Mouse (Mus musculus): ENCODE measurements around the gene Snapc5. TPM values are rescaled to one million over a fixed set of nuclear protein-coding genes. Genes with fewer than 3 reads are reported as not detected.

The Snapc5 gene
- 5.5 and 7.4 TPM in 2 replicates for polyA plus RNA-seq (2012; rRNA removed)

DNA sequence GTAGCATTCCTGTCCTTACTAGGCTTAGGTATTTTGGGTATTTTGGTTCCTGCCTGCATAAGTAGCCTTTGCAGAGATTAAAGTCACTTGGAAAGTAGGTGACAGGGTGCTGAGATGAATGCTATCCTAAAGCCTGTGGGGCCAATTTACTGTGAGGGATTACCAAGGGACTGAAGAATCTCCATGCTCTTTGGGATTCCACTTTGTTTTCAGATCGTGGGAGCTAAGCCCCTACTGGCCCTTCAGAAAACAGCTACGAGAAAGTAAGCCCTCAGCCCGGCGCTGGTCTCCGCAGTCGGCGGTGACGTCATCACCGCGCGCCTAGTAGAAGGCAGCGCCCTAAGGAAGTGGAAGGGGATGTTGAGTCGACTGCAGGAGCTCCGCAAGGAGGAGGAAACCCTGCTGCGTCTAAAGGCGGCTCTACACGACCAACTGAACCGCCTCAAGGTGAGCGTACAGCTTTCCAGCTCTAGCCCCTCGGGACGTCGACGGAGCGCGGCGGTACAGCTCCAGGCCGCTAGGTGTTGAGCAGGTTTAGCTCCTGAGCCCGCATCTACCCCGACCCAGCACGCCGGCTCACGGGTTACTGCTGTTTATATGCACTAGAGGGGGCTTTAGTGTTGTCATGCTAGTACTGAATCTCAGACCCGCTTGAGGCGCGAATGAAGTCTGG is at the start of gene Snapc5:
TSS of gene Snapc5 (plus strand) at position 301 of the 673 bp plus-strand sequence.

DNA sequence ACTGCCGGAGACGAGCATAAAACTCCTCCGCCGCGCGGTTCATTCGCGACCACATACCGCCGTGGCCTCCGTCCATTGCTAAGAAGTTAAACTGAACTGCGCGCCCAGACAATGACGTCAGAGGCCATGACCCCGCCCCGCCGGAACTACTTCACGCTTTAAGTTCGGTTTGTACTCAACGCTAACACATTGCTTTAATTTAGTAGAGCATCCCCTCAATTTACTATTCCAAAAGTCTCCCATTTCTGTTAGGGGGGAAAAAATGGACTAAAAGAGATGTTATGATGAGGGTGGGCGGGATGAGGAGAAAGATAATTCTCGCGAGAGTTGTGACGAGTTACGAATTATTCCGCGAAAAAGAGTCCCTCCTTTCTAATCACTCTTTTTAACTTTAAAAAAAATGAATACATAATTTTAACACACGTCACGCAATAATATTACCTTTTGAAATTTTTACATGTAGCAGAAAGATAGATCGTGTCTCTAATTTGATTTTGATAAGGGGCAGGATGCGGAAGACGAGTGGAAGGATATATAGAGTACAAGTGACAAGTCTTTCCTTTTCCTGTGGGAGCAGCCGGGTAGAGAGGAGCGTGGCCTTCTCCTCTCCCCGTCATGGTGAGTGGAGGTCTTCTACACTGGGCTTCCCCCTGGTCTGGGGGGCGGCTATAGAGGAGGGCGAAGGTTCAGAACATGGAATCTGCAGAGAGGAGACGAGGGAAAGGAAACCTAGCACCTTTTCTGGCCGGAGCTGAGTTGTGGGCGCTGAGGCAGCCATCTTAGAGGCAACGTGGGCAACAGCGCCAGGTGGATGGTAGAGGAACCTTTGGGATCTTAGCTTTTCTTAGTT is 6.0 kb upstream of the Snapc5 start, which contains the start of the genes Zwilch and Rpl4:
TSS of gene Zwilch (minus strand) at position 289 of the 850 bp plus-strand sequence.
TSS of gene Rpl4 (plus strand) at position 560 of the 850 bp plus-strand sequence.

Other genes with a start within 250 kb of the Snapc5 start
- 60.4 and 62.2 TPM in 2 replicates for gene Smad6, start 157.2 kb upstream of the Snapc5 start, polyA plus RNA-seq (2012; rRNA removed)
- gene Lctl, start 62.1 kb upstream of the Snapc5 start, polyA plus RNA-seq (2012; rRNA removed), result 0.15 and 0.35 TPM in 2 replicates
- gene Zwilch, start 6.2 kb upstream of the Snapc5 start, polyA plus RNA-seq (2012; rRNA removed), result 2.0 and 2.3 TPM in 2 replicates
- gene Rpl4, start 5.9 kb upstream of the Snapc5 start, polyA plus RNA-seq (2012; rRNA removed), result 301 and 448 TPM in 2 replicates
- not detected in 2 replicates for gene Uchl4, start 55.9 kb downstream of the Snapc5 start, polyA plus RNA-seq (2012; rRNA removed)
- gene Map2k1, start 74.4 kb downstream of the Snapc5 start, polyA plus RNA-seq (2012; rRNA removed), result 119 and 128 TPM in 2 replicates
- gene Tipin, start 102.3 kb downstream of the Snapc5 start, polyA plus RNA-seq (2012; rRNA removed), result 1.8 and 2.9 TPM in 2 replicates
- gene Dis3l, start 162.0 kb downstream of the Snapc5 start, polyA plus RNA-seq (2012; rRNA removed), result 8.0 and 10.0 TPM in 2 replicates
- gene Megf11, start 206.4 kb downstream of the Snapc5 start, polyA plus RNA-seq (2012; rRNA removed), result 0.15 and 0.22 TPM in 2 replicates

All from colon, adult 2 months (tissue).